Mouse (Mus musculus): Measurements from ENCODE around the gene Nisch. TPM values are rescaled to one million over a fixed set of nuclear protein-coding genes. Genes with fewer than 3 reads are reported as not detected.

The Nisch gene
- polyA plus RNA-seq, 1 experiment from 2014 or later: 346 TPM

DNA sequence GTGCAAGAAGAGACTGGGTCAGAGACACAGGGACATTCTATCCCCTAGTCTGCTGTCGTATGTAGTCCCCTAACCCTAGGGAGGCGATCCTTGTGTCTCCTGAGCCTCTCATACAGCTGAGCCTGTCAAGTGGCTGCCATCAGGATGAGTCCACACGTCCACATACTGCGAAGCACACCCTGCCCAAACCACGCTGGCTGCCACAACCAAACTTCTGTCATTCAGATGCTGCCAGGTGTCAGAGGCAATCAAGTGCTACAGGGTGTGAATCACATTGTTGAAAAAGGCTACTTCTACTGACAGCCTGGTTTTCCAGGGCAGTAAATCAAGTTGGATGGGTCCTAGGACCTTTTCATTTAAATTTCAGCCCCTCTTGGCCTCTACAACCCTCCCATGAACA, 39.0 kb downstream of the Nisch start:
- Histone ChIP-seq H3K27ac (replicated peaks; ENCODE audit: low read depth, low read length) (no peak overlapping the region), H3K4me2 (ENCODE audit: low read depth, severe bottlenecking) (no peak overlapping the region), H3K9ac (ENCODE audit: low read length) (no peak overlapping the region), H3K36me3 (ENCODE audit: control insufficient read depth, insufficient read depth, low read length) (peaks cover 71% of the 10 kb centered on the region), H3K4me1 (ENCODE audit: control insufficient read depth, insufficient read depth, low read length) (no peaks in the 10 kb centered on the region), H3K4me3 (ENCODE audit: low read depth, low read length) (no peak overlapping the region), H3K27me3 (ENCODE audit: control insufficient read depth, insufficient read depth, low read length) (no peaks in the 10 kb centered on the region), H3K9me3 (ENCODE audit: control insufficient read depth, low read length) (no peaks in the 10 kb centered on the region)
- DNase-seq (ENCODE audit: low spot score) (no peak), ATAC-seq (ENCODE audit: insufficient number of reproducible peaks, low FRiP score, low TSS enrichment, low read depth) (no peak)
- 97% methylated on average over 5 of the region's 5 CpGs for WGBS

DNA sequence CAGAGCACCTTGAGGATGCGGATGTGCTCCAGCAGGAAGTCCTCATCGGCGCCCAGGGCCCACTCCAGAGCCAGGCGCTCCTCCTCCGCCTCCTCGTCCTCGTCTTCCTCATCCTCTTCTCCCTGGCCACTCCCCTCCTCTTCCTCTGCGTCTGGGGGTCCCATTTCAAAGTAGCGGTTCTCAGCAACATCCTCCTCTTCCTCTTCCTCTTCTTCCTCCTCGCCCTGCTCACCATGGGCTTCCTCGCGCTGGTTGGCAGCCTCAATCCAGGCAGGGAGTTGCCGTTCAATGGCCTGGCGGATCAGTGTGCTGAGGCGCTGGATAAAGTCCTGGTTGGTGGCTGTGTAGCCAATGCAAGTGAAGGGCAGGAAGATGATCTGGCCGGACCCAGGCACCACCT, 39.5 kb downstream of the Nisch start:
- H3K9ac ChIP-seq (ENCODE audit: low read length): no peak overlapping the region
- H3K9me3 ChIP-seq (ENCODE audit: control insufficient read depth, low read length): no peaks in the 10 kb centered on the region
- no peaks in the 10 kb centered on the region for H3K4me1 ChIP-seq (ENCODE audit: control insufficient read depth, insufficient read depth, low read length)
- WGBS: 91% methylated on average over 16 of the region's 16 CpGs
- H3K36me3 ChIP-seq (ENCODE audit: control insufficient read depth, insufficient read depth, low read length): peaks cover 72% of the 10 kb centered on the region
- no peak for ATAC-seq (ENCODE audit: insufficient number of reproducible peaks, low FRiP score, low TSS enrichment, low read depth)
- no peak overlapping the region for H3K4me3 ChIP-seq (ENCODE audit: low read depth, low read length)
- no peak for DNase-seq (ENCODE audit: low spot score)
- no peak overlapping the region for H3K4me2 ChIP-seq (ENCODE audit: low read depth, severe bottlenecking)
- H3K27ac ChIP-seq (replicated peaks; ENCODE audit: low read depth, low read length): no peak overlapping the region
- H3K27me3 ChIP-seq (ENCODE audit: control insufficient read depth, insufficient read depth, low read length): no peaks in the 10 kb centered on the region

- ATAC-seq (ENCODE audit: insufficient number of reproducible peaks, low FRiP score, low TSS enrichment, low read depth) (no peak), DNase-seq (ENCODE audit: low spot score) (no peak)
- H3K4me3 ChIP-seq (ENCODE audit: low read depth, low read length): no peak overlapping the region
- 89% methylated on average over 7 of the region's 7 CpGs for WGBS
- peaks cover 69% of the 10 kb centered on the region for H3K36me3 ChIP-seq (ENCODE audit: control insufficient read depth, insufficient read depth, low read length)
- H3K27ac ChIP-seq (replicated peaks; ENCODE audit: low read depth, low read length): no peak overlapping the region
- no peak overlapping the region for H3K9ac ChIP-seq (ENCODE audit: low read length)
- H3K4me2 ChIP-seq (ENCODE audit: low read depth, severe bottlenecking): no peak overlapping the region
- H3K9me3 ChIP-seq (ENCODE audit: control insufficient read depth, low read length): no peaks in the 10 kb centered on the region
- no peaks in the 10 kb centered on the region for H3K4me1 ChIP-seq (ENCODE audit: control insufficient read depth, insufficient read depth, low read length)
- no peaks in the 10 kb centered on the region for H3K27me3 ChIP-seq (ENCODE audit: control insufficient read depth, insufficient read depth, low read length)
These were observed 43.2 kb downstream of the Nisch start for GRCm38 (mm10) chr14:31173537-31173936.

- no peak overlapping the region for H3K4me3 ChIP-seq (ENCODE audit: low read depth, low read length)
- WGBS: 93% methylated on average over 18 of the region's 18 CpGs
- H3K4me2 ChIP-seq (ENCODE audit: low read depth, severe bottlenecking): no peak overlapping the region
- H3K27ac ChIP-seq (replicated peaks; ENCODE audit: low read depth, low read length): no peak overlapping the region
- DNase-seq (ENCODE audit: low spot score) (no peak), ATAC-seq (ENCODE audit: insufficient number of reproducible peaks, low FRiP score, low TSS enrichment, low read depth) (no peak)
- H3K27me3 ChIP-seq (ENCODE audit: control insufficient read depth, insufficient read depth, low read length): no peaks in the 10 kb centered on the region
- peaks cover 67% of the 10 kb centered on the region for H3K36me3 ChIP-seq (ENCODE audit: control insufficient read depth, insufficient read depth, low read length)
- no peaks in the 10 kb centered on the region for H3K4me1 ChIP-seq (ENCODE audit: control insufficient read depth, insufficient read depth, low read length)
- H3K9ac ChIP-seq (ENCODE audit: low read length): no peak overlapping the region
- no peaks in the 10 kb centered on the region for H3K9me3 ChIP-seq (ENCODE audit: control insufficient read depth, low read length)
These were observed 43.8 kb downstream of the Nisch start for GRCm38 (mm10) chr14:31172781-31173455.

GRCm38 (mm10) chr14:31171821-31172220, 44.9 kb downstream of the Nisch start:
- no peak for DNase-seq (ENCODE audit: low spot score)
- Histone ChIP-seq H3K4me1 (ENCODE audit: control insufficient read depth, insufficient read depth, low read length) (no peaks in the 10 kb centered on the region), H3K36me3 (ENCODE audit: control insufficient read depth, insufficient read depth, low read length) (peaks cover 58% of the 10 kb centered on the region), H3K4me2 (ENCODE audit: low read depth, severe bottlenecking) (no peak overlapping the region), H3K27me3 (ENCODE audit: control insufficient read depth, insufficient read depth, low read length) (no peaks in the 10 kb centered on the region), H3K4me3 (ENCODE audit: low read depth, low read length) (no peak overlapping the region), H3K9me3 (ENCODE audit: control insufficient read depth, low read length) (no peaks in the 10 kb centered on the region), H3K27ac (replicated peaks; ENCODE audit: low read depth, low read length) (no peak overlapping the region), H3K9ac (ENCODE audit: low read length) (no peak overlapping the region)
- ATAC-seq (ENCODE audit: insufficient number of reproducible peaks, low FRiP score, low TSS enrichment, low read depth): no peak
- WGBS: 95% methylated on average over 15 of the region's 15 CpGs

DNA sequence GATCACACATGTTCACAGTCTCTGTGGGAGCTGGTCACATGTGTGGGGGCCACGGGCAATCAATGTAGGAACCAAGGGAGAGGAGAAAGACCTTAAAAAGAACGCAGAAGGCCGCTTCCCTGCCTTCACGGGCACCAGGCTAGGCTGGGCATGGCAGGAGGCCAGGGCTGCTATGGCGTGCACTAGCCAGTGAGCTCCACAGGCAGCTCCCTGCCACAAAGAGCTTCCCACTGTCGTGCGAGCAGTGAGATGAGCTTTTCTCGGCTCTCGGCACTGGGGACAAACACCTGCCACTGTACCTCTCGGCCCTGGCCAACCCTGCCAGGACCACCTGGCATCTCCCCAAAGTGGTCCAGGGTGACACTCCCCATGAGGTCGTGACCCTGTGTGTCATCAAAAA, 45.4 kb downstream of the Nisch start:
- WGBS: 89% methylated on average over 11 of the region's 11 CpGs

DNA sequence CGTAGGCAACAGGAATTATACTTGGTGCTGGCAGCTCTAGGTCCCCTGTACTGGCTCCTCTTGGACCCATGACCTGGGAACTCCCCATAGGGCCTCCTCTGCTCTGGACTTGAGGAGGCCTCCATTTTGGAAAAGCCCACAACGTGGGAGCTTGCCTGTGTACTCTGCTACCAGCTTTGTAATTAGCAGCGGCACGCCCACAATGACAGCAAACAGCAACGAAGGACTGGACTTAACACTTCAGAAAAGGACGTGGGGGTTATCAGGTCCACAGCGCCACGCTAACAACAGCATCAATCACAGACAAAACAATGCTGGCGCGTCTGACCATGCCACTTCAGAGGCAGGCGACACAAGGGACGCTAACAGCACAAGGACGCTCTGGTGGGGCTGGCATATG, 45.8 kb downstream of the Nisch start:
- no peak for ATAC-seq (ENCODE audit: insufficient number of reproducible peaks, low FRiP score, low TSS enrichment, low read depth)
- Histone ChIP-seq H3K36me3 (ENCODE audit: control insufficient read depth, insufficient read depth, low read length) (peaks cover 50% of the 10 kb centered on the region), H3K4me3 (ENCODE audit: low read depth, low read length) (no peak overlapping the region), H3K4me1 (ENCODE audit: control insufficient read depth, insufficient read depth, low read length) (no peaks in the 10 kb centered on the region), H3K9ac (ENCODE audit: low read length) (no peak overlapping the region), H3K27ac (replicated peaks; ENCODE audit: low read depth, low read length) (no peak overlapping the region), H3K27me3 (ENCODE audit: control insufficient read depth, insufficient read depth, low read length) (no peaks in the 10 kb centered on the region), H3K4me2 (ENCODE audit: low read depth, severe bottlenecking) (no peak overlapping the region), H3K9me3 (ENCODE audit: control insufficient read depth, low read length) (no peaks in the 10 kb centered on the region)
- 90% methylated on average over 13 of the region's 13 CpGs for WGBS
- DNase-seq (ENCODE audit: low spot score): no peak

More for the DNA sequence above, 45.4 kb downstream of the Nisch start:
- Histone ChIP-seq H3K4me3 (ENCODE audit: low read depth, low read length) (no peak overlapping the region), H3K27ac (replicated peaks; ENCODE audit: low read depth, low read length) (no peak overlapping the region), H3K4me2 (ENCODE audit: low read depth, severe bottlenecking) (no peak overlapping the region), H3K27me3 (ENCODE audit: control insufficient read depth, insufficient read depth, low read length) (no peaks in the 10 kb centered on the region), H3K9ac (ENCODE audit: low read length) (no peak overlapping the region), H3K4me1 (ENCODE audit: control insufficient read depth, insufficient read depth, low read length) (no peaks in the 10 kb centered on the region), H3K9me3 (ENCODE audit: control insufficient read depth, low read length) (no peaks in the 10 kb centered on the region), H3K36me3 (ENCODE audit: control insufficient read depth, insufficient read depth, low read length) (peaks cover 54% of the 10 kb centered on the region)
- ATAC-seq (ENCODE audit: insufficient number of reproducible peaks, low FRiP score, low TSS enrichment, low read depth) (no peak), DNase-seq (ENCODE audit: low spot score) (no peak)

GRCm38 (mm10) chr14:31169508-31169907, 47.2 kb downstream of the Nisch start:
- Histone ChIP-seq H3K4me3 (ENCODE audit: low read depth, low read length) (no peak overlapping the region), H3K4me1 (ENCODE audit: control insufficient read depth, insufficient read depth, low read length) (peaks cover 2% of the 10 kb centered on the region; the same call in 1 of the 2 replicates), H3K27me3 (ENCODE audit: control insufficient read depth, insufficient read depth, low read length) (no peaks in the 10 kb centered on the region), H3K9me3 (ENCODE audit: control insufficient read depth, low read length) (no peaks in the 10 kb centered on the region), H3K9ac (ENCODE audit: low read length) (no peak overlapping the region), H3K4me2 (ENCODE audit: low read depth, severe bottlenecking) (no peak overlapping the region), H3K36me3 (ENCODE audit: control insufficient read depth, insufficient read depth, low read length) (peaks cover 40% of the 10 kb centered on the region), H3K27ac (replicated peaks; ENCODE audit: low read depth, low read length) (no peak overlapping the region)
- 83% methylated on average over 6 of the region's 6 CpGs for WGBS
- DNase-seq (ENCODE audit: low spot score) (no peak), ATAC-seq (ENCODE audit: insufficient number of reproducible peaks, low FRiP score, low TSS enrichment, low read depth) (no peak)

DNA sequence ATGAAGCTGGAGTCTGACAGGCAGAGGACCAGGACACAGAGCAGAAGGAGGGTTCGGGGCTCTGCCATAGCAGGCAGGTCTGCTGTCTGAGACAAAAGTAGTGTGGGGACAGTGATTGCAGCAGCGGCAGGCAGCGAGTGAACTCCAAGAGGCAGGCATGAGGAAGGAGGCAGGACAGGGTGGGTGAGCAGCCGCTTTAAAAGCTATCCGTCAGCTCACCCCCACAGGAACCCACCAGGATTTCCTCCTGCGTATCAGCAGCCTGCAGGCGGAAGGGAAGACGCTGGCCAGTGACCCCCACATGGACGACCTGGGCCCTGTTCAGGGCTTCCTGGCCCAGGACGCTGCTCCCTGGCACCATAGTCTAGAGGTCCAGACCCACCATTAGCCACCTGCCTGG, 48.3 kb downstream of the Nisch start, which contains the start of gene Stab1:
Stab1 (minus strand) TSS at position 217 of the 400 bp plus-strand sequence.
- DNase-seq (ENCODE audit: low spot score) (no peak), ATAC-seq (ENCODE audit: insufficient number of reproducible peaks, low FRiP score, low TSS enrichment, low read depth) (no peak)
- Histone ChIP-seq H3K36me3 (ENCODE audit: control insufficient read depth, insufficient read depth, low read length) (peaks cover 29% of the 10 kb centered on the region), H3K4me1 (ENCODE audit: control insufficient read depth, insufficient read depth, low read length) (peaks cover 2% of the 10 kb centered on the region; the same call in 1 of the 2 replicates), H3K4me3 (ENCODE audit: low read depth, low read length) (no peak within 1 kb of the TSS), H3K4me2 (ENCODE audit: low read depth, severe bottlenecking) (0 out of 2 replicates have a peak within 1 kb of the TSS, but pooled peaks have one; percentile 12), H3K27me3 (ENCODE audit: control insufficient read depth, insufficient read depth, low read length) (no peaks in the 10 kb centered on the region), H3K9me3 (ENCODE audit: control insufficient read depth, low read length) (no peaks in the 10 kb centered on the region), H3K27ac (replicated peaks; ENCODE audit: low read depth, low read length) (0 out of 2 replicates have a peak within 1 kb of the TSS, but pooled peaks have one; percentile 21), H3K9ac (ENCODE audit: low read length) (no peak within 1 kb of the TSS)
- WGBS: 51% methylated on average over 10 of the region's 10 CpGs
